Mouse (Mus musculus) kidney, embryonic 16.5 days (tissue): Measurements from ENCODE around the gene Trpc4. TPM values are rescaled to one million over a fixed set of nuclear protein-coding genes. Genes with fewer than 3 reads are reported as not detected.

Experiments
- ATAC-seq: fragments of 200-750 bp; cut with Nextera tagmentation; 2 replicates; pipeline ENCODE4 v1.8.0; 2017; ENCODE audit warnings: moderate TSS enrichment; ENCODE audit not compliant: low FRiP score, low TSS enrichment
- H3K27ac ChIP-seq: fragments of 300-500 bp; sonication (generic); 2 replicates; pipeline ENCODE4 v1.5.1; 2014; ENCODE audit warnings: low read length
- H3K27me3 ChIP-seq: fragments of 300-500 bp; sonication (generic); 2 replicates; pipeline ENCODE4 v1.6.1; 2014; ENCODE audit warnings: low read length, control low read depth, mixed read lengths; ENCODE audit not compliant: insufficient read depth
- H3K36me3 ChIP-seq: fragments of 300-500 bp; sonication (generic); 2 replicates; pipeline ENCODE4 v1.6.1; 2014; ENCODE audit warnings: low read length, control low read depth, mixed read lengths; ENCODE audit not compliant: insufficient read depth
- H3K4me1 ChIP-seq: fragments of 300-500 bp; sonication (generic); 2 replicates; pipeline ENCODE4 v1.6.1; 2014; ENCODE audit warnings: low read length, control low read depth, mixed read lengths; ENCODE audit not compliant: insufficient read depth
- H3K4me2 ChIP-seq: fragments of 300-500 bp; sonication (generic); replicated peaks from 2 replicates; pipeline ENCODE4 v1.6.1; 2014; ENCODE audit warnings: low read depth, low read length
- H3K4me3 ChIP-seq: fragments of 300-500 bp; sonication (generic); 2 replicates; pipeline ENCODE4 v1.5.1; 2014; ENCODE audit warnings: mild to moderate bottlenecking, low read length
- H3K9ac ChIP-seq: fragments of 300-500 bp; sonication (generic); replicated peaks from 2 replicates; pipeline ENCODE4 v1.6.1; 2014; ENCODE audit warnings: low read length
- H3K9me3 ChIP-seq: fragments of 300-500 bp; sonication (generic); 2 replicates; pipeline ENCODE4 v1.6.1; 2016; ENCODE audit warnings: low read length, control low read depth
- WGBS: fragments of 180-500 bp; shearing (Covaris S2); extraction: QIAGEN DNeasy Blood & Tissue Kit; methylation state at CpG from one replicate; pipeline ENCODE4 v1.1.7; 2014; 5-methylcytosine and 5-hydroxymethylcytosine counted together
- polyA plus RNA-seq: library from polyadenylated mRNA; unstranded; fragments of >200 nt; fragmentation: Nextera tagmentation; extraction: Ambion mirVana; gene quantifications from 2 replicates; pipeline ENCODE4 v1.2.1, GENCODE M21; 2015

Gene Trpc4
- polyA plus RNA-seq, 1 experiment from 2014 or later = 0.85 TPM

GRCm38 (mm10) chr3:54246416-54246815 is 90.6 kb downstream of the Trpc4 start:
- Histone ChIP-seq H3K4me2 (no peak overlapping the region), H3K27me3 (no peaks in the 10 kb centered on the region), H3K4me1 (no peaks in the 10 kb centered on the region), H3K4me3 (no peak overlapping the region), H3K36me3 (no peaks in the 10 kb centered on the region), H3K9ac (no peak overlapping the region), H3K27ac (no peak overlapping the region), H3K9me3 (no peaks in the 10 kb centered on the region)
- no peak for ATAC-seq
- 58% methylated on average over 2 of the region's 2 CpGs for WGBS

GRCm38 (mm10) chr3:54249311-54249710 is 93.5 kb downstream of the Trpc4 start:
- no peak overlapping the region for H3K27ac ChIP-seq
- no peaks in the 10 kb centered on the region for H3K9me3 ChIP-seq
- H3K9ac ChIP-seq = no peak overlapping the region
- H3K4me2 ChIP-seq = no peak overlapping the region
- H3K36me3 ChIP-seq = no peaks in the 10 kb centered on the region
- H3K4me1 ChIP-seq = no peaks in the 10 kb centered on the region
- no peak for ATAC-seq
- H3K27me3 ChIP-seq = no peaks in the 10 kb centered on the region
- no peak overlapping the region for H3K4me3 ChIP-seq
- 89% methylated on average over 6 of the region's 6 CpGs for WGBS

- Histone ChIP-seq H3K9me3 (no peaks in the 10 kb centered on the region), H3K4me1 (no peaks in the 10 kb centered on the region), H3K36me3 (no peaks in the 10 kb centered on the region), H3K4me3 (no peak overlapping the region), H3K27ac (no peak overlapping the region), H3K9ac (no peak overlapping the region), H3K4me2 (no peak overlapping the region), H3K27me3 (no peaks in the 10 kb centered on the region)
- ATAC-seq = no peak
- 80% methylated on average over 1 of the region's 1 CpGs for WGBS
Observed at GRCm38 (mm10) chr3:54266943-54267342, 111.1 kb downstream of the Trpc4 start.

GRCm38 (mm10) chr3:54269180-54269579 is 113.3 kb downstream of the Trpc4 start:
- WGBS = 87% methylated on average over 6 of the region's 6 CpGs
- H3K9ac ChIP-seq = no peak overlapping the region
- no peaks in the 10 kb centered on the region for H3K4me1 ChIP-seq
- no peaks in the 10 kb centered on the region for H3K36me3 ChIP-seq
- ATAC-seq = no peak
- H3K27me3 ChIP-seq = no peaks in the 10 kb centered on the region
- H3K4me3 ChIP-seq = no peak overlapping the region
- H3K9me3 ChIP-seq = no peaks in the 10 kb centered on the region
- H3K4me2 ChIP-seq = no peak overlapping the region
- no peak overlapping the region for H3K27ac ChIP-seq

GRCm38 (mm10) chr3:54274651-54275050 is 118.8 kb downstream of the Trpc4 start:
- Histone ChIP-seq H3K9me3 (no peaks in the 10 kb centered on the region), H3K4me3 (no peak overlapping the region), H3K4me2 (no peak overlapping the region), H3K27ac (no peak overlapping the region), H3K27me3 (no peaks in the 10 kb centered on the region), H3K9ac (no peak overlapping the region), H3K36me3 (no peaks in the 10 kb centered on the region), H3K4me1 (no peaks in the 10 kb centered on the region)
- no peak for ATAC-seq
- 75% methylated on average over 7 of the region's 7 CpGs for WGBS

GRCm38 (mm10) chr3:54289731-54290130 is 133.9 kb downstream of the Trpc4 start:
- Histone ChIP-seq H3K9me3 (no peaks in the 10 kb centered on the region), H3K27ac (no peak overlapping the region), H3K9ac (no peak overlapping the region), H3K4me3 (no peak overlapping the region), H3K36me3 (no peaks in the 10 kb centered on the region), H3K4me1 (no peaks in the 10 kb centered on the region), H3K27me3 (no peaks in the 10 kb centered on the region), H3K4me2 (no peak overlapping the region)
- no peak for ATAC-seq
- WGBS = 47% methylated on average over 3 of the region's 3 CpGs

- Histone ChIP-seq H3K4me1 (peaks cover 9% of the 10 kb centered on the region), H3K36me3 (no peaks in the 10 kb centered on the region), H3K9ac (no peak overlapping the region), H3K9me3 (no peaks in the 10 kb centered on the region; the same call in 1 of the 2 replicates), H3K4me2 (no peak overlapping the region), H3K27ac (peak overlapping the region; percentile 7; the same call in 1 of the 2 replicates), H3K4me3 (no peak overlapping the region), H3K27me3 (no peaks in the 10 kb centered on the region)
- 0 out of 2 replicates have a peak, but pooled peaks have one; percentile 46 for ATAC-seq
- 26% methylated on average over 5 of the region's 5 CpGs for whole genome bisulfite sequencing
Observed at GRCm38 (mm10) chr3:54310604-54311003, 154.8 kb downstream of the Trpc4 start.

- Histone ChIP-seq H3K9ac (no peak overlapping the region), H3K27ac (no peak overlapping the region), H3K36me3 (no peaks in the 10 kb centered on the region), H3K4me1 (peaks cover 9% of the 10 kb centered on the region), H3K4me3 (no peak overlapping the region), H3K4me2 (no peak overlapping the region), H3K27me3 (no peaks in the 10 kb centered on the region), H3K9me3 (no peaks in the 10 kb centered on the region; the same call in 1 of the 2 replicates)
- WGBS = 81% methylated on average over 2 of the region's 2 CpGs
- ATAC-seq = no peak
Observed at GRCm38 (mm10) chr3:54314055-54314454, 158.2 kb downstream of the Trpc4 start.

GRCm38 (mm10) chr3:54352891-54353652 is 197.2 kb downstream of the Trpc4 start:
- no peaks in the 10 kb centered on the region for H3K9me3 ChIP-seq
- H3K4me2 ChIP-seq = no peak overlapping the region
- H3K36me3 ChIP-seq = no peaks in the 10 kb centered on the region
- H3K9ac ChIP-seq = no peak overlapping the region
- ATAC-seq = peak; percentile 54; the same call in 1 of the 2 replicates
- H3K4me3 ChIP-seq = no peak overlapping the region
- 30% methylated on average over 9 of the region's 9 CpGs for WGBS
- H3K4me1 ChIP-seq = peaks cover 1% of the 10 kb centered on the region; the same call in 1 of the 2 replicates
- no peak overlapping the region for H3K27ac ChIP-seq
- no peaks in the 10 kb centered on the region; the same call in 1 of the 2 replicates for H3K27me3 ChIP-seq

GRCm38 (mm10) chr3:54357561-54357960 is 201.7 kb downstream of the Trpc4 start:
- H3K27ac ChIP-seq = no peak overlapping the region
- no peak overlapping the region for H3K4me3 ChIP-seq
- H3K4me1 ChIP-seq = peaks cover 19% of the 10 kb centered on the region
- H3K36me3 ChIP-seq = no peaks in the 10 kb centered on the region
- no peak overlapping the region for H3K4me2 ChIP-seq
- ATAC-seq = peak; percentile 29; the same call in 1 of the 2 replicates
- H3K27me3 ChIP-seq = no peaks in the 10 kb centered on the region
- H3K9me3 ChIP-seq = no peaks in the 10 kb centered on the region
- 69% methylated on average over 3 of the region's 3 CpGs for WGBS
- no peak overlapping the region for H3K9ac ChIP-seq
